Mouse (Mus musculus): ENCODE data around the gene Unc13d.
A peak's percentile ranks its signal among the peaks of the same experiment; 100 is the strongest.

GRCm38 (mm10) chr11:116023771-116024355 lies 53.9 kb downstream of the Unc13d start:
- peak; percentile 36; the same call in 1 of the 2 replicates for TF ChIP-seq CTCF (IDR thresholded peaks at IDR 0.05; ENCODE audit: insufficient read depth, low read length)
- peak; percentile 26; the same call in 1 of the 2 replicates for TF ChIP-seq POLR2A (IDR thresholded peaks at IDR 0.05; ENCODE audit: borderline replicate concordance, extremely low read depth, low read depth, low read length)

Data from lung, adult 2 months (tissue).